Mouse (Mus musculus) thymus, adult 18-20 months (tissue): ENCODE data around the gene Mvb12b.
"Not testable (repeated sequence)": the region's sequence is repeated elsewhere in the genome, so short reads cannot be mapped to it uniquely, and the experiment has no call there.

ENCODE experiments used
- DNase-seq, 2 experiments: peaks; one replicate each; pipeline ENCODE4 v3.0.0; 2022; ENCODE audit warnings: mixed read lengths in 2 of 2

The Mvb12b gene

DNA sequence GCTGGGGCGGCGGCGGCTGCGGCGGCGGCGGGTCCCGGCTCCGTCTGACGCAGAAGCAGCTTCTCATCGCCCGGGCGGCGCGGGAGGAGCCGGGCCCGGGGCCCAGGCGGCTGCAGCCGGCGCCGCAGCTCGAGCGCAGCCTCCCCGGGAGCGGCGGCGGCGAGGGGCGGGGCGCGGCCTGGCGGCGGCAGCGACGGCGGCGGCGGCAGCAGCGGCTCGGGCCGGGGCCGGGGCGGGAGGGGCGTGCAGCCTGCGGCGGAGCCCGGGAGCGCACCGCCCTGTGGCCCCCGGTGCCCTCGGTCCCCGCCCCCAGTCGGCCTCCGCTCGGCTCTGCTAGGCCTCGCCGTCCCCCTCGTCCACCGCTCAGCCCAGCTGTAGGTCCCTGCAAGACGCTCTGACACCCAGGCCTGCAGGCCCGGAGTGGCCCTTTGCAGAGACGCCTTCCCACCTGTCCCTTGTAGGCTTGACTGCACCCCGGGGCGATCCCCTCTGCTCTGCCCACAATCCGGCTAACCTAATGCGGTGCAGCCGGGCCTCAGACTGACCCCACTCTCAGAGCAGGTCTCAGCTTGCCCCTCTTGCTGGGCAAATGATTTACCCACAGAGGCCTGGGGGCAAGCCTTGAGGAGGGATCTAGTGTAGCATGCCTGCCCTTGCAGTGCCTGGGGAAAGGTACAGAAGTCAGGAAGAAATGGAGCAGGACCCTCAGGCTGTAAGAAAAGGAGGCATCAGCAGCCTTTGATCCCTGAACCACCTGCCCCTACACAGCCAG is at the start of gene Mvb12b:
Gene Mvb12b (minus strand): TSS at position 619 of the 772 bp plus-strand sequence.
- DNase-seq, result peak in 1 of 2 experiments; percentile 52

DNA sequence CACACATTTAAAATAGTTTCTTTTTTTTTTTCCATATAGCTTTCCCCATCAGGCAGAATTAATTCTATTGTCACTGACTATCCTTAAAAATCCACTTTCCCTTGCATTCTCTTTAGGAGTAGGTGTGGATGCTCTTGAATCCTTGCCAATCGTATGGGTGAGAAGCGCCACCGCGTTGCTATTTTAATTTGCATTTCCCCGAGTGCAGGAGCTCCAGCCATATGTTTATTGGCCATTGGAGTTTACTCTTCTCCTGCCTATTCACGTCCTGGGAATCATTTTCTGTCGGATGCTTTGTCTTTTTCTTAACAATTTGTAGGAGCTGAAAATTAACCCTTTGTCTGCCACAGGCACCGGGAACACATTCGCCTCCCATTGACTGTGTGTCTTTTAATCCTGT is 48.0 kb upstream of the Mvb12b start:
- DNase-seq, result no peak

DNA sequence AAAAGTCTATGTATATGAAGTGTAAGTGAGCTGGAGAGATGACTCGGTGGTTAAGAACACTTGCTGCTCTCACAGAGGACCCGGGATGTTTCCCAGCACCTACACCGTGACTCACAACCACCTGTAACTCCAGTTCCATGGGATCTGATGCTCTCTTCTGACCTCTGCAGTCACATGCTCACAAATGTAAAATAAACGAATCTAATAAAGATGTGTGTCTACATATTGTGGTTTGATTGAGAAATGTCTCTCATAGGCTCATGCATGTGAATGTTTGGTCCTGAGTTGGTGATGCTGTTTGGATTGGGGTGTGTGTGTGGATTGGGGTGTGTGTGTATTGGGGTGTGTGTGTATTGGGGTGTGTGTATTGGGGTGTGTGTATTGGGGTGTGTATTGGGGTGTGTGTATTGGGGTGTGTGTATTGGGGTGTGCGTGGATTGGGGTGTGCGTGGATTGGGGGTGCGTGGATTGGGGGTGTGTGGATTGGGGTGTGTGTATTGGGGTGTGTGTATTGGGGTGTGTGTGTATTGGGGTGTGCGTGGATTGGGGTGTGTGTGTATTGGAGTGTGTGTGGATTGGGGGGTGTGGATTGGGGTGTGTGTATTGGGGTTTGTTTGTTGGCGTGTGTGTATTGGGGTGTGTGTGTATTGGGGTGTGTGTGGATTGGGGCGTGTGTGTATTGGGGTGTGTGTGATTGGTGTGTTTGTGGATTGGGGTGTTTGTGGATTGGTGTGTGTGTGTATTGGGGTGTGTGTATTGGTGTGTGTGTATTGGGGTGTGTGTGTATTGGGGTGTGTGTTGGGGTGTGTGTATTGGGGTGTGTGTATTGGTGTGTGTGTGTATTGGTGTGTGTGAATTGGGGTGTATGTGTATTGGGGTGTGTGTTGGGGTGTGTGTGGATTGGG is 46.1 kb upstream of the Mvb12b start:
- no peak for DNase-seq

DNA sequence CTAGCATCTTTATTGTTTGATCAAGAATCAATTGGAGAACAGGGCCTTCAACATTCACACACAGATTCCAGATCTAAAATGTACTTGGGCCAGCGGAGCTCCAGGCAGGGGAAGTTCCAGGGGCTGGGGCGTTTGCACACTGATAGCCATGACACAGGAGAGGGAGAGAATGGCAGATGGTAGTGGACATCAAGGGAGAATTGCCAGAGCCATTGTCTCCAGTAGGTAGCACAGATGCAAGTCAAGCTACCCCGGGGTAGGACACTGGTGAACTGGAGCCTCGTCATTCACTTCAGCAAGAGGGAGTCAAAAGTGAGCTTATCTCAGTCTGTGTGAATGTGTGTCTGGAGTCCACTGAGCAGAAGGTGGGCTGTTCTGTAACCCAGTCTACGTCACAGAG is 43.4 kb upstream of the Mvb12b start:
- DNase-seq, result no peak

DNA sequence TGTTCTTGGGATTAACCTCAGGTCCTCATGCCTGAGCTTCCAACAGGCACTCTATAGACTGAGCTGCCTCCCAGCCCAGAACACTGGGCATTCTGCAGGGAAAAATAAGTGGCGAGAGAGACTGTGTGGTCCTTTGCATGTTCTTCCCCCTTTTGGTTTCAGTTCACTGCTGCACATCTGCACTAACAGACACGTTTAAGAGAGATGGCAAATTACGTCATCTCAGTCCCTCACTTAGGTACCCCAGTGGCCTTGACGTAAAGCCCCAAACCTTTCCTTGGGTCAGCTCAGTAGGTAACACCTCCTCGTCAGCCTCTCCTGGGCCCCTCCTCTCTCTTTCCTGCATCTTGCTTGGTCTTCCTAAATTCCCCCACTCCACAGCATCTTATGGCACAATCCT is 37.5 kb upstream of the Mvb12b start:
- DNase-seq, result no peak

DNA sequence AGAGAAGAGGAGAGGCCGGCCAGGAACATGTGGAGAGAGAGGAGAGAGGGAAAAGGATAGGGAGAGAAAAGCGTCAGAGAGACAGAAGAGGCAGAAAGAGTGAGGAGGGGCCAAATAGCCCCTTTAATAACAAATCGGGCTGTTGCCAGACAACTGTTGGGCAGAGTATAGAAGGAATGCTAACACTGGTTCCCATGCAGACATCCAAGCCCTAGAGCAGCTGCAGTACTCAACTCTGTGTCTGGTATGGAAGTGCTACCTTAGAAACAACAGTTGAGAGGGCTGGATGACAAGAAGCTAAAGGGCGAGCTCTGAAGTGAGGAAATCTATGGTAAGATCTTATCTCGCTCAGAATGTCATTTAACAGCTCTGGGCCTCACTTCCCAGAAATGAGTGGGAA is 35.7 kb upstream of the Mvb12b start:
- DNase-seq, result no peak

DNA sequence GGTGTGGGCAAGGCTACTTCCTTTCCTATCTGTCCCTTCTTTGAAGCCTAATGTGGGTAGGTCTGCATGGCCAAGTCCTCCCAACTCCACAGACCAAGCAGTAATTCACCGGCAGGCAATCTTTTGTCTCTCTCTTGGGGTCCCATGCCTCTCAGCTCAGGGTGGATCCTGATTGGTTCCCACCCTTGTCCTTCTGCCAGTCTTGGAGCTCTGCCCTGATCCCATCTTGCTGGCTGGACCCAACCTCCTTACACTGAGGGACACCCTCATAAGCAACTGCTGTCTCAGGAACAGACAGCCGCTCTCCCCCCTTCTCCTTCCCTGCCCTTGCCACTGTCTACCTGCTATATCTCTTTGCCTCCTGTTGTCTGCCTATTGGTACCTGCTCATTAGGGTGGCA is 34.7 kb upstream of the Mvb12b start:
- DNase-seq, result no peak

DNA sequence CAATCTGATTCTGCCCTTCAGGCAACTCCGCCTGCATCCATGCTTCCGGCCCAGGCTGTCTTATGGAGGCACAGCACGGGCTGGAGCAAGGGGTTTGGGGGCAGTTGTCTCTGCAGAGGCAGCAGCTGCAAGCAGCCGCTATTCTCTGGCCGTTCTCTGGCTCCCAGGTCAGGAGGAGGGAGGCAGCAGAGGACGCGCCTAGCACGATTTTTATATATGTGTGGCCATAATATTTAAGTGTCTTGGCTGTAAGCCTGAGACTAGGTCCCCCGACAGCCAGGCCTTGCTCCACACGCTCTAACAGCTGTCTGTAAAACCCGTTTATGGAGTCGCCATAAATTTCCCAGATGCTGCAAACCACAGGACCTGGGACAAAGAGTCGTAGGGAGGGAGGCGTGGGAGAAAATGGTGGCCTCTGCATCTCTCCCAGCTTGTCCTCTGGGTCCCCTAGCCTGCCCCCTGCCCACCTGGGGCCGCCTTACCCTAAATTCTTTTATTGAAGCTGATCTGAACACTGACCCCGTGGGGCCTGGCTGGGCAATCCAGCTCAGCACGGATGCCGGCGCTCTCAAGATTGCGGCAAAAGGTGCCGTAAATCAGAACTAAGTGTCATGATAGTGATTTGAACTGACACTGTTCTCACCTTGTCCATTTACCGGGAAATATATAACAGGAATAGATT is 32.3 kb upstream of the Mvb12b start:
- no peak for DNase-seq

DNA sequence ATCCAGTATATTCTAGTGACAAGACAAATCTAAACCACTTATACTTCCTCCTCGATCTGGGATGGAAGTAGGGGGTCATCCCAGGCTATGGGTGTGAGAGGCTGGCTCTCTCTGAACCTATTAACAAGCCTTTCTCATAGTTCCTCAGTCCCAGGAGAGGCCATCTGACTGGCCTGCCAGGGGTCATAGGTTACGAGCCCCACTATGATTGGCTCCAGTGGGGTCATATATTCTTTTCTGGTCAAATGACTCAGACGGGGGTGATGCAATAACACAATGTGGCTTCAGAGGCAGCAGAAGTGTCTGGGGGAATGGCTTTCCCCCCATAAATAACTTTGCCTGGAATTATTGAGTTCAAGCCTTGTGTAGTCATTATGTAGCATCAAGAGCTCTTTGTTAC is 31.1 kb upstream of the Mvb12b start:
- DNase-seq, result no peak

DNA sequence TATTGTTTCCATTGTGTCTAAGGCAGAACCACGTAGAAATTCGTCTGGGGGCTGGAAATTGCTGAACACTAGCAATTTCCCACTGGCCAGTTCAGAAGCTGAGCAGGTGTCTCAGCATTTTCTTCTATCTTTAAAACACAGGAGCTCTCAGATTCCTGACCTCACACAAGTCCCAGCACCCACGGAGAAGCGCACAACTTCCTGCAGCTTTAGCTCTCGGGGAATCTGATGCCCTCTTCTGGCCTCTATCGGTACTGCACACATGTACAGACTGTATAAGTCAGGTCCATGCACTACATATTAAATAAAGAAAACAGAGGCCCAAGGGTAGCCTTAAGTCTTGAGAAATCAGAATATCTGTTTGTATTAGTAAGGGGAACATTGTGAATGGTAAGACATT is 30.6 kb upstream of the Mvb12b start:
- DNase-seq, result peak in 1 of 2 experiments; percentile 42

DNA sequence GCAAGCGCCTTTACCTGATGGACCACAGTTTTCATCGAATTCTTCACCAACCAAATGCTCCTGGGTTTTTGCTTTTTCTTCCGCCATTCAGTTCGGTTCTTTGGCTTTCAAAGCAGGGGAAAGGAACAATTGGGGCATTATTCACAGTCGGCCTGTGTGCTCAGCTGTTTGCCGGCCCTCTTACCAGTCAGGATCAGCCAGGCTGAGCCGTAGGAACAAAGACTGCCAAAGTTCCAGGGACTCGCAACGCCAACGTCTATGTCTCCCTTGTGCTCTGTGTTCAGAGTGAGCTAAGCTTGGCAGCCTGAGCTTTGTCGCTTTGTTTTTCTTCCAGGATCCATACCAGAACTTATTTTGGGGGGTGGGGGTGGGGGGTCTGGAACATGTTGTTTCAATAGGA is 28.9 kb upstream of the Mvb12b start:
- no peak for DNase-seq

DNA sequence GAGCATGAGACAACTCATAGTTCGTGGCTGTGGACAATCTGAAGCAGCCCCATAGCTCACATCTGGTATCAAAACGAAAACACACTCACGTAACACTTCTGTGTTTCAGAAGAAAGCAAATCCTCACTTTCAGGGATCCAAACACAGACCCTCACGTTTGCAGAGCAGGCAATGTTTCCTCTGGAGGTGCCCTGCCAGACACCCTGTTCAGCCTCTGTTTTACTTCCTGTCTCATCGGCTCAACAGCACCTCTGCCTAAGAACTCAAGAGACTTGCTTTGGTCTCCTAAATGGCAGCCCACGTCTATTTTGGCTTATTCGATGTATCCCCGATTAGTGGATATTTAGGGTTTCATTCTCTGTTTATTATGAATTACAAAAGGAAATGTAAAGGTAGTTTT is 27.3 kb upstream of the Mvb12b start:
- DNase-seq, result no peak

DNA sequence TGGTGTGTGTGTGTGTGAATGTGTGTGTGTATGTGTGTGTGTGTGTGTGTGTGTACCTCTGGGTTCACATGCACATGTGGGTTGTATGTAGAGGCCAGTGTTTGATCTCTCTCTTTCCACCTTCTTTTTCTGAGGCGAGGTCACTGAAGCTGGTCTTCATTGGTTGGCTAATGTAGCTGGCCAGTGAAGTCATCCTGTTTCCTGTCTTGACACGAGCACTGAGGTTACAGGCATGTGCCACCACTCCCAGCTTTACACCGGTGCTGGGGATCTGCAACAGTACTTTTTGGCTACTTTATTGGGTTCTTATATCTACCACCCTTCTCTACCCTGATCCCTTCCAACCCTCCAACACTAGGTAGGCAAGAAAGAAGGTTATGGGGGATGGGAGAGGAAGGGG is 26.6 kb upstream of the Mvb12b start:
- no peak for DNase-seq

DNA sequence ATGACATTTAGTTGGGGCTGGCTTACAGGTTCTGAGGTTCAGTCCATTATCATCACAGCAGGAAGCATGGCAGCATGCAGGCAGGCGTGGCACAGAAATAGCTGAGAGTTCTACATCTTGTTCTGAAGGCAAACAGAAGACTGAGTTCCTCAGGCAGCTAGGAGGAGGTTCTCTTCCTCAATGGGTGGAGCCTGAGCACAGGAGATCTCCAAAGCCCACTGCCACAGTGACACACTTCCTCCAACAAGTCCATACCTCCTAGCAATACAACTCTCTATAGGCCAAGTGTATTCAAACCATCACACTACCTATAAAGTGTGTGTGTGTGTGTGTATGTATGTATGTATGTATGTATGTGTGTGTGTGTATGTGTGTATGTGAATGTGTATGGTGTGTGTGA is 25.9 kb upstream of the Mvb12b start:
- DNase-seq, result not testable (repeated sequence)

DNA sequence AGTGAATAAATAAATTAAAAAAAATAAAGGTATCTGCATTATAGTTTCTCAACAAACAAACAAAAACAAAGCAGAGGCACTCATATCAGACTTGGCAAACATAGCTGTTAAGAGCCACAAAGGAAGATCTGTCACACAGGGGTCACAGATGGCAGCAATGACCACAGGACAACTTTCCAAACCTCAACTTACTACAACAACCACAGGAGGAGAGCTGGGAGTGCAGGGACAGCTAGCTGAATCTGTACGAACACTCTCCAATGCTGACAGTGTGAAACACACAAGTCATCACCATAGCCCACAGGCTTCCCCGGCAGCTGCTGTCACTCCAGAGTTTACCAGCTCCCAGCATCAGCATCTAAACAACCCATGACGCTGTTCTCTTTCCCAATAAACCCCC is 25.0 kb upstream of the Mvb12b start:
- no peak for DNase-seq

DNA sequence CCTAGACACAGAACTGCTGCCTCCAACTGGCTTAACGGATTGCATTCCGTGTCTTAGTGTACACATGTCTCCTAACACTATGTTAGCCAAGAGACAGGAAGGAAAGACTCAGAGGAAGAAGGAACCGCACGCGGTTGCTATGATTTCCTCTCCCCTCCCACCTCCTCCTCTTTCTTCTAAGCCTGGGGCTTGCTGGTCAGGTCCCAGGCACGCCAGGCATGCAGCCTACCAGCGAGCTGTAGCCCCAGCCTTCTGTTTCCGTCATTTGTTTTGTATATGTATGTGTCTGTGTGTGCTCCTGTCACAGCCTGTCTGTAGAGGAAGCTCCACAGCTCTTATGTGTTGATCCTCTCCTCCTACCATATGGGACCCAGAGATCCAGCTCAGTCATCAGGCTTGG is 20.6 kb upstream of the Mvb12b start:
- peak; percentile 71 to 86 for DNase-seq

DNA sequence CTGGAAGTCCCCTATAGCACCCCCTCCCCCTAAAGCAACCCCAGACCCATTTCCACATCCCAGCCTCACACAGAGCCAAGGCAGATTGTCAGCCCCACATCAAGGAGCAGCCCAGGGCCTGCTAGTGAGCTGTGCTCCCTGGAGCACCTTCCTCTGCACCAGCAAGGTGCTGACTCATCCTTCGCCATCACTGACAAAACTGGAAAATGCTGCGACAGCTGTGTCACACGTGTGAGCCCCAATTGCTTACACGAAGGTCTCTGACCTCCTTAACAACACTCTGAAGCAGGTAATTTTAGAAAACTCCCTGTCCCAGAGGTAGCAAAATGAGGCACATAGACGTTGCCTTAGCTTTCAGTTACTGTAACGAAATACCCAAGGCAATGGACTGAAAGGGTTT is 19.4 kb upstream of the Mvb12b start:
- DNase-seq, result peak in 1 of 2 experiments; percentile 50

DNA sequence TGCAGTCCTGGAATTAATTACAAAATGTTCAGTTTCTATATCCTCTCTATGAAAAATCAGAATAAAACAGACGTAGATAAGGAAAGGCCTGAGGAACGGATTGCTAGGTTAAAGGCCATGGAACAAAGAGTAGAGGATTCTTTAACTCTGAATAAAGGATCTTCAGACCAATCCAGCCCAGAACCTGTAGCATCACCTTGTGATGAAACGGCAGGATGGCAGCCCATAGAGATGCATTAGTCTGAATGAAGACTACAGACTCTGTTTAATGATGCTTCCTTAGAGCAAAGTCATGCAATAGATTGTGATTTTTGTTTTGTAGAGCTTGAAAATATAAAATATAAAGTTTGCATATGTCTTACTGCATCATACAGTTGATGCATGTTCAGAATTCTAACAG is 8.1 kb upstream of the Mvb12b start:
- no peak for DNase-seq

DNA sequence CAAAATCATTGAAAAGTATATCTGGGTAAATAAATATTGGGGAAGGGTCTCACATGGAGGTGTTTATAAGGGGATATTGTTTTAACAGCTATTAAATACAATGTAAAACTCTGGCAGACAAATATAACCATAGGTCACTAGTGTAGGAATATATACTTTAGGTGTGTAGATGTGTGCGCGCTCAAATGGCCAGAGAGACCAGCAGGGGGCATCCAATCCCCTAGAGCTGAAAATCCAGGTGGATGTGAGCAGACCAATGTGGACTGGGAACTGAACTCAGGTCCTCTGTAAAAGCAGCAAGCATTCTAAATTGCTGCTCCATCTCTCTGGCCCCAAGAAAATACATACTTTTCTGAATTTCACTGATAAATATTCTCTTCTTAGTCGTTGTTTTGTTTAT is 5.4 kb upstream of the Mvb12b start:
- DNase-seq, result no peak

DNA sequence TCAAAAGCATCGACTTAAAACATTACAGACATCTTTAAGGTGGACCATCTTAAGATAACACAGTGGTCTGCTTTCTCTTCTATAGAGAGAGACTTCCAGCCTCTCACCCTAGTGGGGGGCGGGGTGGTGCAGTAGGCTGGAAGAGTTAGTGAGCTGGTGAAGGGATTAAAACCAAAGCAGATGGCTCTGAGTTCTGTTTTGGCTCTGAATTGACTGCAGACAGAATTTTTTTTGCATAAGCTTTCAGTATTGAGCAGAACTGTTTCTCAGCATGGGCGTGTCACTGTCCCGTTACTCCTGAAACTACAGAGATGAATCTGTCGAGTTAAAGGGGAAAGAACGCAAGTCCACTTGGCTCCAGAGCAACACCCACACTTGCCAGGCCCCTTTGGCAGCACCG is 4.6 kb upstream of the Mvb12b start:
- DNase-seq, result no peak

DNA sequence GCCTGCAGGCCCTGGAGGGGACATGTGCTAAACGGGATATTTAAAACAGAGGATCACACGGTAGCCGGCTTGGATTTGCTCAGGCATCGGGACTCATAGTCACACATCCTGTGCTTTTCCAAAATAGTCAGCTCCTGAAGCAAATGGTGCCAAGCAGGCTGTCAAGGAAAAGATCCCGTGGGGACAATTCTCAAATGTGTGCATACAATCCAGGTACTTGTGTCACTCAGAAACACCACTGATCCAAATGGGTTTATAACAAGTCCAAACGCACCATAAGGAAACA is 297 bp upstream of the Mvb12b start:
- DNase-seq, result no peak

DNA sequence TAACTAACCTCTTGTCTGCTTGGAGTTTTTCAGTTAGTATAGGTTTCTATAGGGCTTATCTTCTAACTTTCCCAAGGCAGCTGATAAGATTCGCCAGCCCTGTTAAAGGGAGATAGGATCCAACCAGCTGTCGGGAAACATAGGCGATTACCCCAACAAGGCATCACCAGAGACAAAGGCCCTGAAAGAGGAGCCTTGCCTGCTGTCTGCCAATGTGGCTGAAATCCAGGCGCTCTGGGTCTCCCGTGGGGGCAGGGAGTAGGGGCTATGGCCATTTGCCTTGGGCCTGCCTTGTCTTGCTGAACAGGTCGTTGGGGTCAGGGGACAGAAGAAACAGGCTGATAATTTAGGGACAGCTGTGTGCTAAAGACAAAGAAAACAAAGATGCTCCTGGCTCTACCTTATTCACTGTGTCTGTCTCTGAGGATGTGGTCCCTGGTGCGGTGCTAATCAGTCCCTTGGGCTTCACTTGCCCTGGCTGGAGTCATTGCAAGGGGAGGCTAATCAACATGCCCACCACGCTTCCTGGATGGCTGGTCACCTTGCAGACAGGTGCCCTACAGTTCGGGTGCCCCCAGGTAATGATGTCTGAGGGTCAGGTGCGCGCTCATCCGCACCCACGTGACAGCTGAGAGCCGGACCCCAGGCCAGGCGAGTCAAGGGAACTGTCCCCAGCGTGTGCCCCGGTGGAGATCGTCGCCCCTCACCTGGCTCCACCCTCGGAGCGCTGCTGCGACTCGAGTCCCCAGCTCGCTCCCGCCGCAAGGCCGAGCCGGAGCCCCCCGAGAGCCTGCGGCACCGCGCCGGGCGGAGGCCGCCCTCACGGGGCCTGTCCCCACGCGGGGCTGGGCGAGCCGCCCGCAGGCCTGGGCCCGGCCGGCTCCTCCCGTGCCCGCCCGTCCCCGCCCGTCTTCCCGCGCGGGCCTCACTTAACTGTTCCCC is 1.1 kb downstream of the Mvb12b start:
- DNase-seq, result no peak

DNA sequence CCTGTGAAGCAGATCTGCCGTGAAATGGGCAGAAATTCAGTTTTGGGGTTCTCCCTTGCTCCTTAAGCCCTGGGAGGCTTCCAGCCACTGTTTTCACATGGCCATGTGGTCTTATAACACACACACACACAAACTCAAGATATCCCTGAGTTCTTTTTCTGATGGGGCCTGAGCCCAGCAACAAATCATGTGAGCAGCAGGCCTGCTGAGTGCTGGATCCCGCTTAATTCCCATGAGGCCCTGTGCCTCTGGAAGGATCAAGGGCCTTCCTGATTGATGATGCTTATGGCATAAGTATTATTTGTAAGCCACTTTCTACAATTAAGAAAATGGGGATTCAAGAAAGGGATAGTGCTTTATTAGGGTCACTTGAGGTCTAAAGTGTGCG is 2.5 kb downstream of the Mvb12b start:
- no peak for DNase-seq
